Mouse (Mus musculus) heart, adult 2 months (tissue): ENCODE data around the gene Snph. TPM values are rescaled to one million over a fixed set of nuclear protein-coding genes. Genes with fewer than 3 reads are reported as not detected.

Source experiments
- DNase-seq, 2 experiments: peaks; one replicate each; pipeline ENCODE4 v3.0.0; 2021
- H3K27ac ChIP-seq: fragments of 200-600 bp; 2 replicates; pipeline ENCODE4 v1.8.1; 2022
- H3K27me3 ChIP-seq: fragments of 200-500 bp; 2 replicates; pipeline ENCODE4 v1.6.1; 2012; ENCODE audit warnings: mild to moderate bottlenecking, low read length, inconsistent platforms, mixed read lengths; ENCODE audit not compliant: control insufficient read depth, insufficient read depth
- H3K36me3 ChIP-seq: fragments of 200-500 bp; 2 replicates; pipeline ENCODE4 v1.6.1; 2012; ENCODE audit warnings: low read length, inconsistent platforms; ENCODE audit not compliant: control insufficient read depth, insufficient read depth
- H3K4me1 ChIP-seq: fragments of 200-500 bp; 2 replicates; pipeline ENCODE4 v1.6.1; 2011; ENCODE audit warnings: low read length; ENCODE audit not compliant: control insufficient read depth, insufficient read depth
- H3K4me3 ChIP-seq: fragments of 200-600 bp; 2 replicates; pipeline ENCODE4 v1.8.1; 2022
- H3K79me2 ChIP-seq: fragments of 200-500 bp; replicated peaks from 2 replicates; pipeline ENCODE4 v1.6.1; 2012; ENCODE audit warnings: mild to moderate bottlenecking, inconsistent platforms, low read length, moderate library complexity, mixed read lengths; ENCODE audit not compliant: control insufficient read depth, insufficient read depth
- H3K9ac ChIP-seq: fragments of 200-500 bp; 2 replicates; pipeline ENCODE4 v1.6.1; 2012; ENCODE audit warnings: low read depth, mild to moderate bottlenecking, control low read depth, inconsistent platforms, low read length, mixed read lengths
- CTCF ChIP-seq: fragments of 200-600 bp; IDR thresholded peaks from 2 replicates; pipeline ENCODE4 v1.8.1; 2022; ENCODE audit warnings: antibody characterized with exemption, mild to moderate bottlenecking, moderate library complexity
- EP300 ChIP-seq: fragments of 200-500 bp; IDR thresholded peaks from 2 replicates; pipeline ENCODE4 v1.6.1; 2011; ENCODE audit warnings: low read depth, low read length, control low read depth; ENCODE audit not compliant: insufficient read depth
- POLR2A ChIP-seq: fragments of 200-500 bp; IDR thresholded peaks from 2 replicates; pipeline ENCODE4 v1.6.1; 2011; ENCODE audit warnings: mild to moderate bottlenecking, low read depth, low read length, control low read depth; ENCODE audit not compliant: insufficient read depth
- WGBS: fragments of 180-500 bp; shearing (Covaris S2); methylation state at CpG from one replicate; pipeline ENCODE4 v1.1.7; 2018; 5-methylcytosine and 5-hydroxymethylcytosine counted together
- intact Hi-C: fragments of 180-260 bp; cut with DNase I; formaldehyde crosslinking; loops from one replicate; pipeline ENCODE4 v1.15.1; 2025
- long read RNA-seq: library from polyadenylated mRNA; stranded (forward); transcript quantifications from one replicate; pipeline ENCODE4 v2.0.0, GENCODE M21; 2021
- polyA plus RNA-seq: library from polyadenylated mRNA; depleted of rRNA; stranded (reverse); fragments of >200 nt; gene quantifications from 2 replicates; pipeline ENCODE4 v1.2.3, GENCODE M21; 2012; rRNA removed
- total RNA-seq, 2 experiments: library from RNA; stranded (reverse); gene quantifications; 2 replicates each; pipeline ENCODE4 v1.2.3; 2021

The Snph gene
- total RNA-seq (1 to 10 TPM; 4.3 to 5.0 TPM), polyA plus RNA-seq (0.09 and 0.21 TPM in 2 replicates)
- long read RNA-seq, partial matches to known transcripts = 0 of 1 reads
- long read RNA-seq, other reads (novel, unspliced or antisense) = 0 of 1 reads

- peak; percentile 70 to 72 for DNase-seq
- H3K27ac ChIP-seq = peak within 1 kb of the TSS; percentile 57
- H3K79me2 ChIP-seq = no peaks in the 10 kb centered on the region
- peak within 1 kb of the TSS; percentile 10; the same call in 1 of the 2 replicates for H3K9ac ChIP-seq
- under 1% methylated on average over 47 of the region's 47 CpGs for WGBS
- TF ChIP-seq CTCF = peak; percentile 70
- TF ChIP-seq POLR2A = no peak
- H3K4me3 ChIP-seq = peak within 1 kb of the TSS; percentile 81
- no peaks in the 10 kb centered on the region for H3K36me3 ChIP-seq
- no peaks in the 10 kb centered on the region for H3K4me1 ChIP-seq
- intact Hi-C loops = loop anchor here (5.0 kb wide), 1 partner anchor 140 kb away; the partner anchor contains the start of gene Nsfl1c
- peaks cover 8% of the 10 kb centered on the region for H3K27me3 ChIP-seq
These were observed at the start of gene Snph for GRCm38 (mm10) chr2:151632159-151632814. Snph (minus strand) TSS chr2:151632593.

- Histone ChIP-seq H3K79me2 (no peaks in the 10 kb centered on the region), H3K27me3 (no peaks in the 10 kb centered on the region), H3K36me3 (no peaks in the 10 kb centered on the region), H3K27ac (no peak overlapping the region), H3K9ac (no peak overlapping the region), H3K4me1 (no peaks in the 10 kb centered on the region), H3K4me3 (no peak overlapping the region)
- no peak for DNase-seq
- WGBS = 53% methylated on average over 2 of the region's 2 CpGs
- intact Hi-C loops = loop anchor here (5.0 kb wide), 1 partner anchor 184 kb away; the partner anchor contains the start of gene Nsfl1c
- TF ChIP-seq CTCF (peak; percentile 53), EP300 (no peak)
These were observed 43.8 kb upstream of the Snph start for GRCm38 (mm10) chr2:151676234-151676633.

- no peak overlapping the region for H3K27ac ChIP-seq
- no peak overlapping the region for H3K4me3 ChIP-seq
- H3K27me3 ChIP-seq = peaks cover 5% of the 10 kb centered on the region
- H3K4me1 ChIP-seq = no peaks in the 10 kb centered on the region
- TF ChIP-seq POLR2A (no peak), CTCF (no peak), EP300 (no peak)
- H3K36me3 ChIP-seq = no peaks in the 10 kb centered on the region
- DNase-seq = no peak
- intact Hi-C loops = no loop called here
- 58% methylated on average over 1 of the region's 1 CpGs for WGBS
- H3K79me2 ChIP-seq = no peaks in the 10 kb centered on the region
- H3K9ac ChIP-seq = no peak overlapping the region
These were observed 38.6 kb upstream of the Snph start for GRCm38 (mm10) chr2:151670968-151671329.

DNA sequence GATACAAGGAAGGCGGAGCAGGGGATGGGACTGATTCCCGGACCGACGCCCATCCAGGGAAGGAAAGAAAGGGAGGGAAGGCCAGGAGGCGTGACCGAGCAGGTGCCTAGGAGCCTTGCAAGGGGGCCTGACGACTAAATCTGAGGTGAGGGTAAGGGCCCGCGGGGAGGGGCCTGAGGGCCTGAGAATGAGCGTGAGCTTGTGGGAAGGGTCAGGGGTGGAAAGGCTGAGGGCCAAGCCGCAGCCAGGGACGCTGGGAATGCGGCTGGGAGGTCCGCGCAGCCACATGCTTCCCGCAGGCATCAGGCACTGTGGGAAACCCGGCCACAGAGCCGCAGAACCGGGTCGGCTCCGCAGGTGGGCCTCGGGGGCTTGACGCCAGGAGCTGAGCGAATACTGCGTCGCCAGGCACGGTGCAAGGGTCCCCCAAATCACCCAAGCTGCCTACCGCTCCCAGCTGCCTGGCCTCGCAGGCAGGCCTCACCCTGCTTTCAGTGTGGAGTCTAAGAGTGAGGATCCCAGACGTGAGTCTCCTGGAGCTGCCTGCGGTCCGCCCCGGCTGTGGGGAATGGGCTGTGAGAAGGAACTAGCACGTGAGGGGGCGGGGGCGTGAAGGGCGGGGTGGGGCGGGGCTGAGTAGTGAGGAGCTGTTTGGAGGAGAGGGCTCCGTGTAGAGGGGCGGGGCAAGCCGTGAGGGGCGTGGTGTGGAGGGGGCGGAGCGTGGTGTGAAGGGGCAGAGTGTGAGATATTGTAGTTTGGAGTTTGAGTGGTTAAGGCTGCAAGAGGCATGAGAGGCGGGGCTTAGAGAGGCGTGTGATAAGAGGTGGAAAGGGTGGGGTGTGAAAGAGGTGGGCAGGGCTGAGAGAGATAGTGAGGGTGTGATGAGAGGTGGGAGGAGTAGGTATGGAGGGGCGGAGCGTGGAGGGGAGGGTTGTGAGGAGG, 37.9 kb upstream of the Snph start:
- intact Hi-C loops = no loop called here
- H3K4me3 ChIP-seq = no peak overlapping the region
- no peak overlapping the region for H3K9ac ChIP-seq

GRCm38 (mm10) chr2:151668433-151668832, 36.0 kb upstream of the Snph start, which contains the start of gene Rad21l:
Rad21l (minus strand) TSS chr2:151668533.
- no peak for DNase-seq
- WGBS = 65% methylated on average over 3 of the region's 3 CpGs
- Histone ChIP-seq H3K27me3 (peaks cover 5% of the 10 kb centered on the region), H3K9ac (no peak within 1 kb of the TSS), H3K36me3 (no peaks in the 10 kb centered on the region), H3K4me1 (no peaks in the 10 kb centered on the region), H3K27ac (no peak within 1 kb of the TSS), H3K4me3 (no peak within 1 kb of the TSS), H3K79me2 (no peaks in the 10 kb centered on the region)
- TF ChIP-seq POLR2A (no peak), CTCF (no peak), EP300 (no peak)
- intact Hi-C loops = no loop called here

More for the DNA sequence above, 37.9 kb upstream of the Snph start:
- 32% methylated on average over 48 of the region's 48 CpGs for WGBS
- H3K4me1 ChIP-seq = no peaks in the 10 kb centered on the region
- no peaks in the 10 kb centered on the region for H3K36me3 ChIP-seq
- H3K79me2 ChIP-seq = no peaks in the 10 kb centered on the region
- DNase-seq = no peak
- no peak for TF ChIP-seq POLR2A
- no peak for TF ChIP-seq EP300
- TF ChIP-seq CTCF = no peak
- H3K27ac ChIP-seq = no peak overlapping the region
- H3K27me3 ChIP-seq = peaks cover 5% of the 10 kb centered on the region
